Mouse (Mus musculus) brain, embryonic 14.5 days (tissue): ENCODE measurements around the gene Ddi2.

Experiments used
- CTCF ChIP-seq: fragments of 200-500 bp; IDR thresholded peaks from 2 replicates; pipeline ENCODE4 v1.5.1; 2012; ENCODE audit warnings: inconsistent platforms, mild to moderate bottlenecking, moderate library complexity, borderline replicate concordance; ENCODE audit not compliant: insufficient read depth, insufficient read length; ENCODE audit errors: extremely low read depth
- POLR2A ChIP-seq: fragments of 200-500 bp; IDR thresholded peaks from 2 replicates; pipeline ENCODE4 v1.6.1; 2012; ENCODE audit warnings: mild to moderate bottlenecking, inconsistent platforms, borderline replicate concordance; ENCODE audit not compliant: poor library complexity, insufficient read depth, insufficient read length, severe bottlenecking; ENCODE audit errors: extremely low read depth

GRCm38 (mm10) chr4:141730401-141730800 is 7.2 kb upstream of the Ddi2 start:
- no peak for TF ChIP-seq POLR2A
- TF ChIP-seq CTCF: no peak
